Mouse (Mus musculus): ENCODE measurements at regions not wholly inside any gene's neighbourhood (a gene's known extent, or its start where the extent isn't known, plus 50 kb on each side); places are given as distances from the start of the nearest gene placed in this dataset.
A peak's percentile ranks its signal among the peaks of the same experiment; 100 is the strongest.

GRCm38 (mm10) chr15:36920886-36921285 is 86.7 kb downstream of the Zfp706 start:
- intact Hi-C loops (cut with DNase I), result no loop called here
- DNase-seq (ENCODE audit: low spot score in 2 of 2), result no peak

DNA sequence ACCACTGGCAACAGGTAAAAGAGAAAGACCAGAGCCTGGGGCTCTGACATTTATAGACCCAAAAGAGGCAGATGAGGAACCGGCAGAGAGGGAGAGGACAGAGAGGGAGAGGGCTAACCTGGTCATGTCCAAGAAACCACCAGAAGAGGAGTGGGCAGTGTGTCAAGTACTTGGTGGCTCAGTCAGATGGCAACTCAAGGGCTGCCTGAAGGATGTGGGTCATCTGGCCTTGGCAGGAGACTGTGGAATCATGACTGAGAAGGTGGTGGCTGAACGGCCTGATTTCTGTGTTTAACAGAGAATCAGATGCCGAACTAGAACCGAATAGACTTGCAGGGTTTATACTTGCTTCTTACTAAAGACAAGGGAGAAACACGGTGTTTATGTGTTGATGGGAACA is 87.9 kb downstream of the Zfp706 start:
- DNase-seq (ENCODE audit: low spot score in 2 of 2), result no peak
- intact Hi-C loops (cut with DNase I), result no loop called here

DNA sequence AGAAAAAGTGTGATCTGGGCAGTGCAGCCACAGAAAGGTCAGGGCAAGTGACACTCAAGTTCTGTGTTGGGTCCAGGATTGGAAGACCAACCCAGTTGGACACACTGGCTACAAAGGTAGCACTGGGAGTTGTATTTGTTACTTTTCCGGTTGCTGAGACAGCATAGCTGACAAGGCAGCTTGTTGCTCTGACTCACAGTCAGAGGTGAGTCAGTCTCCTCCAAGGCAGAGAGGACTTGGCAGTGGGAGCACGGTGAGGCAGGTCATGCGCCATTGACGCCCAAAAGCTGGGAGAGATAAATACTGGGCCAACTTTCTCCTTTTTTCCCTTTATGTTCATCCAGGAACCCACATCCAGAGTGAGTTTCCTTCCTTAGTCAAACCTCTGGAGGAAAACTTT is 88.4 kb downstream of the Zfp706 start:
- no peak for DNase-seq (ENCODE audit: low spot score in 2 of 2)
- intact Hi-C loops (cut with DNase I), result no loop called here

DNA sequence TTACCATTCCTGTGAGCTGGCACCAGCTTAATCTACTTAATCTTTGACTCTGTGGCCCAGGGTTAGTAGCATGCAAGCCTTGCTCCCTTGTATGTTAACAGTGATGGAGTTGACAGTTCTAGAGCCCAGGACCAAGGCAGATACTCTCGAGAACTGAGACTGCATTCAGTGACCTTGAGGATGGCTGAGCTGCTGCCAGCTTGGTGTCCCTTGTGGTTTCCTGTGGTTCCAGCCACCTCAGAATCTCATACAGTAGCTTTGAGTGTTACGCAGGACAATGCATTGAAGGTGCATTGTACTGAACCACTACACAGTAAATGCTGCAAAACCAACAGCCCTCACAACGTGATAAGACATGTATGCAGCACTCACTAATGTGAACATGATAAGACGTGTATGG is 90.6 kb downstream of the Zfp706 start:
- intact Hi-C loops (cut with DNase I), result no loop called here
- no peak for DNase-seq (ENCODE audit: low spot score in 2 of 2)

DNA sequence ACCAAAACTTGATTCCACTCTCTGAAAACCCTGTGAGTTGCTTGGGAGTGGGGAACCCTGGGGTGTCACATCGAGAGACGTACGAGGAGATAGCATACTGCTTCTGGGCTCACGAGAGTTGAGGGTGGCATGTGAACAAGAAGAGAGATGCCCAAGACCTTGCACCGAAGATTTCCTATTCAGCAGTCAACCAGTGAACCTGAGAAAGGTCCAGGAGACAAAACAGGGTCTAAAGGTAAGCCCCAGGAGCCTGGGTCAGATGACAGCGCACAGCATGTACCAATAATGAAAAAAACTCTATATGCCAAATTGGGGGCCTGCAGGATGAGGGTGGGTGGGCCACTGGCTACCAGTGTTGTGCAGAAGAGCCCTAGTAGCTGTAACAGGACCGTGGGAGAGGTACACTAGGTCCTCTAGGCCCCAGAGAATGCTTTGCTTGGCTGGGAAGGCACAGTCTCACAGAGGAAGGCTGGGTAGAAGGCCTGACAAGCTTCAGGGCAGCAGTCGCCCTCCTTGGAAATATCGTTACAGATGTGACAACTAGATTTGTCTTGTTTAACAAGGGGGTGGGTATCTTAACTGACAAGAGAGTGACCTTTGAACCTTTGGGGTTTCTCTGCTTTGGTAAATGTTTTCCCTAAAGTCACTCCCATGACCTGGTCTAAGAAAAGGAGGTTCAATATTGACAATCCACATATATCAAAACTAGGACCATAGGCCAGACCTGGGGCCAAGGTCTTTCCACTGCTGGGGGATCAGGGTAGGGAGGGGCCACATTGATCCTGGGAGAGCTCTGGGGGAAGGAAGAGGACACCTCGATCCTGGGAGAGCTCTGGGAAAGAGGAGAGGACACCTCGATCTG is 93.1 kb downstream of the Zfp706 start:
- DNase-seq (ENCODE audit: low spot score in 2 of 2), result no peak
- intact Hi-C loops (cut with DNase I), result no loop called here

GRCm38 (mm10) chr15:36913308-36913707 is 94.3 kb downstream of the Zfp706 start:
- intact Hi-C loops (cut with DNase I), result no loop called here
- no peak for DNase-seq (ENCODE audit: low spot score in 2 of 2)

GRCm38 (mm10) chr15:36910272-36910671 is 97.3 kb downstream of the Zfp706 start:
- intact Hi-C loops (cut with DNase I), result no loop called here

GRCm38 (mm10) chr15:36909494-36909893 is 98.1 kb downstream of the Zfp706 start:
- intact Hi-C loops (cut with DNase I), result no loop called here
- no peak for DNase-seq (ENCODE audit: low spot score in 2 of 2)

More at GRCm38 (mm10) chr15:36910272-36910671, 97.3 kb downstream of the Zfp706 start:
- DNase-seq (ENCODE audit: low spot score in 2 of 2), result no peak

DNA sequence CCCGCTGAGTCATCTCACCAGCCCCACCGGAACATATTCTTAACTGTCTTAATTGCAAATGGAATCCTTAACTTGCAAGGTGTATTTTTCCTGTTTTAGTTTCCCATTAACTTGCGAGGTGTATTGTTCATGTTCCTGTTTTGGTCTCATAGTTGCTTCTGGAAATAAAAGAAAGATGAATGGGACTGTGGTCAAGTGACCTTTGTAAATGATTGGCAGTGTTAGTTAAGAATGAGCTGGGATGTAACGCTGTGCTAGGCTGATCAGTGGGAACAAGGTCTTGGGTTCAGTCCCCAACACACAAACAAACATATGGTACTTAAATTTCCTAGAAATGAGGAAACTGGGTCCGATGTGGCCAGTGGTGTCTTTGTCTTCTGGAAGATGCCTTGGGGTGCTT is 100.8 kb downstream of the Zfp706 start:
- DNase-seq (ENCODE audit: low spot score in 2 of 2), result no peak
- intact Hi-C loops (cut with DNase I), result no loop called here

- intact Hi-C loops (cut with DNase I), result no loop called here
Observed at GRCm38 (mm10) chr15:36906052-36906451, 101.5 kb downstream of the Zfp706 start.

GRCm38 (mm10) chr15:36903922-36904321 is 103.7 kb downstream of the Zfp706 start:
- intact Hi-C loops (cut with DNase I), result no loop called here
- no peak for DNase-seq (ENCODE audit: low spot score in 2 of 2)

More at GRCm38 (mm10) chr15:36906052-36906451, 101.5 kb downstream of the Zfp706 start:
- no peak for DNase-seq (ENCODE audit: low spot score in 2 of 2)

DNA sequence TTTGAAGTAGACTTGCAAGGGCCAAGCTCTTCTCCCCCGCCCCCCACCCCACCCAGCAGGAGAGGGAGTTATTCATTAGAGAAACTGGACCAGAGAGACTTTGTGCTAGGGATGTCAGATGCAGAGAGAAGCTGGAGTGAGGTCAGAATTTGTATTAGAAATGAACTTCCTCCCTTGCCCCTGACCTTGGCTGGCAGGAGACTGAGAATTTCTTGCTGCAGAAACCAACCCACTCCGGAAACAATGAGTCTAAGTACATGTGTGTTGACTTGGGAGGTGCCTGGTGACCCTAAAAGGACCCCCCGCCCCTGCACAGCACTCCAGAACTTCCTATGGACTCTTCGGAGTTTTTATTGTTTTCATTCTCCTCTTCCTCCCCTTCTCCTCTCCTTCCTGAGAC is 104.3 kb downstream of the Zfp706 start:
- no peak for DNase-seq (ENCODE audit: low spot score in 2 of 2)
- intact Hi-C loops (cut with DNase I), result no loop called here

DNA sequence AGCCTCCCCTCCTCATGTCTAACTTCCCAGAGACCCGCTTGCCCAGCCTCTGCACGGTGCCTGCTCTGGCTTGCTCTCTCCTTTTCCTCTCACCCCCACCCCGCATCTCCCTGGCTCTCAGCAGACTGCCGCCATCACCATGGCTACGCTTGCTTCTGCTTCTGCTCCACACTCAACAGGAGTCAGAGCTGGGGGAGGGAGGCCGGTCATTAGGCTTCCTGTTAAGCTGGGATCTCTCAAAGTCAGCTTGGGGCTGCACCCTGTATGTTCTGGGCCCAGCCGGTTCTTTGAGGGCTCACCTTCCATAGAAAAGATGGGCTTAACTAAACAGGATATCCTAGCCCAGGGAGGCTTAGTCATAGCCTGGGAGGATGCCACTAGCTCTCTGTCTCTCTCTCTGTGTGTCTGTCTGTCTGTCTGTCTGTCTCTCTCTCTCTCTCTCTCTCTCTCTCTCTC is 105.7 kb downstream of the Zfp706 start:
- peak; percentile 51 to 60 for DNase-seq (ENCODE audit: low spot score in 2 of 2)
- intact Hi-C loops (cut with DNase I), result no loop called here

DNA sequence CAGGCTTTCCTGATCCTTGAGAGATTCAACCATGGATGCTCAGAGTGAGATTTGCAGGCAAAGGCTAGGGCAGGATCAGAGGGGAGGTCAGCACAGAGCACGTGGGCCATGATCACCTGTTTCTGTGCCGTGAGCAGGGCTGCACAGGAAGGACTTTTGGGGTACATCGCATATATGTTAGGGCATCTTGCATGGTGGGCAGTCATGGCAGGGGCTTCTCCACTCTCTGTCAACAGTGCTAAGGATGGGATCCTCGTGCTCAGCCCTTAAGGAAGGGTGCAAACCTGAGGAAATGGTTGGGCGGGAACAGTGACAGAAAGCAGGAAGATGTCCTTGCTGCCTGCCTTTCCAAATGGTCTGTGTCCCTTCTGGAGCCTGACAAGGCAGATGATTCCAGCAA is 106.2 kb downstream of the Zfp706 start:
- no peak for DNase-seq (ENCODE audit: low spot score in 2 of 2)
- intact Hi-C loops (cut with DNase I), result no loop called here

DNA sequence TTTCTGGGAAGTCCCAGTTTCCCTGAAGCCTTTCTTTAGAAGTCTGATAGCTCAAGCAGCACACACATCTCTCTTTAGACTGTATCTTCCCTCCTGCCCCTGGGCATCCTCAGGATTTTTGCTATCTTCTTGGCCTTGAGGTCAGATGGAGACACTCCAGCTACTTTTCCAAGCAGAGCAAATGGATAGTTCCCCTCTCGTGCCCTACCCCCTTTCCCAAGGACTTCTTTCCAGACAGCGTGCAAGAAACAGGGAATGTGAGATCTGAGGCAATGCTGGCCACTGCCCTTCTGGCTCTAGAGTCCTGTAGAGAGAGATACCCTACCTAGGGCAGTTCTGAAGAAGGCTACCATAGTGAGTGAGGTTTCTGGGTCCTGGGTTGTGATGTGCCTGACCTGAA is 106.6 kb downstream of the Zfp706 start:
- DNase-seq (ENCODE audit: low spot score in 2 of 2), result no peak
- intact Hi-C loops (cut with DNase I), result no loop called here

GRCm38 (mm10) chr15:36899882-36900281 is 107.7 kb downstream of the Zfp706 start:
- DNase-seq (ENCODE audit: low spot score in 2 of 2), result no peak
- intact Hi-C loops (cut with DNase I), result no loop called here

- intact Hi-C loops (cut with DNase I), result no loop called here
- DNase-seq (ENCODE audit: low spot score in 2 of 2), result no peak
Observed at GRCm38 (mm10) chr15:36898857-36899523, 108.6 kb downstream of the Zfp706 start.

DNA sequence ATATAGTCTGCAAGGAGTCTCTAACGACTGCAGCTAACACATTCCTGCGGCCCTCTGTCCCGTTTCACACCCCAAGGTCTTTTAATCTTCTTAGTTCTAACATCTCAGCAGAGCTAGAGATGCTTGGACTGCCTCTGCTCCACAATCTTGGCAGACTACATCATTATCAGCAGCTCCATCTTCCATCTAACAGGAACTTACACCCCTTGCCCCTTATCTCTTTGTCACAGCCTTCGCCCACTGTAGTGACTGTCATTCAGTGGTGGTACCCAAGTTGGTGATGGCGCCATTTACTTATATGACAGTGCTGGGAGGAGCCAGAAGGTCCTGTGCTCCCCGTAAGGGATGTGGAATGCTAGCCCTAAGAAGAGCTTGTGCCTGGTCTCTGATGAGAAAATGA is 109.2 kb downstream of the Zfp706 start:
- DNase-seq (ENCODE audit: low spot score in 2 of 2), result no peak
- intact Hi-C loops (cut with DNase I), result no loop called here

GRCm38 (mm10) chr15:36896265-36896664 is 111.3 kb downstream of the Zfp706 start:
- intact Hi-C loops (cut with DNase I), result no loop called here
- DNase-seq (ENCODE audit: low spot score in 2 of 2), result no peak

GRCm38 (mm10) chr15:36895031-36895430 is 112.5 kb downstream of the Zfp706 start:
- intact Hi-C loops (cut with DNase I), result no loop called here
- no peak for DNase-seq (ENCODE audit: low spot score in 2 of 2)

GRCm38 (mm10) chr15:36893407-36893969 is 114.1 kb downstream of the Zfp706 start:
- DNase-seq (ENCODE audit: low spot score in 2 of 2), result no peak
- intact Hi-C loops (cut with DNase I), result no loop called here

Measured in left cerebral cortex, postnatal 36 days (tissue).